Mouse (Mus musculus) kidney, embryonic 15.5 days (tissue): Measurements from ENCODE around the gene A930009A15Rik. TPM values are rescaled to one million over a fixed set of nuclear protein-coding genes. Genes with fewer than 3 reads are reported as not detected.

Source experiments
- ATAC-seq: fragments of 200-750 bp; cut with Nextera tagmentation; replicated peaks from 2 replicates; pipeline ENCODE4 v1.8.0; 2017; ENCODE audit warnings: moderate TSS enrichment; ENCODE audit not compliant: low FRiP score
- H3K27ac ChIP-seq: fragments of 300-500 bp; sonication (generic); 2 replicates; pipeline ENCODE4 v1.5.1; 2015; ENCODE audit warnings: mild to moderate bottlenecking, inconsistent platforms
- H3K27me3 ChIP-seq: fragments of 300-500 bp; sonication (generic); 2 replicates; pipeline ENCODE4 v1.6.1; 2015; ENCODE audit warnings: inconsistent platforms
- H3K36me3 ChIP-seq: fragments of 300-500 bp; sonication (generic); 2 replicates; pipeline ENCODE4 v1.6.1; 2015; ENCODE audit warnings: inconsistent platforms
- H3K4me1 ChIP-seq: fragments of 300-500 bp; sonication (generic); 2 replicates; pipeline ENCODE4 v1.6.1; 2015; ENCODE audit warnings: inconsistent platforms
- H3K4me2 ChIP-seq: fragments of 300-500 bp; sonication (generic); 2 replicates; pipeline ENCODE4 v1.6.1; 2015; ENCODE audit warnings: moderate library complexity, mild to moderate bottlenecking, inconsistent platforms
- H3K4me3 ChIP-seq: fragments of 300-500 bp; sonication (generic); replicated peaks from 2 replicates; pipeline ENCODE4 v1.5.1; 2015; ENCODE audit warnings: mild to moderate bottlenecking, inconsistent platforms
- H3K9ac ChIP-seq: fragments of 300-500 bp; sonication (generic); 2 replicates; pipeline ENCODE4 v1.6.1; 2015; ENCODE audit warnings: mild to moderate bottlenecking, inconsistent platforms
- H3K9me3 ChIP-seq: fragments of 300-500 bp; sonication (generic); replicated peaks from 2 replicates; pipeline ENCODE4 v1.6.1; 2016; ENCODE audit warnings: inconsistent platforms
- WGBS: fragments of 180-500 bp; shearing (Covaris S2); methylation state at CpG from one replicate; pipeline ENCODE4 v1.1.7; 2015; ENCODE audit warnings: mixed read lengths; 5-methylcytosine and 5-hydroxymethylcytosine counted together
- polyA plus RNA-seq: library from polyadenylated mRNA; unstranded; fragments of >200 nt; fragmentation: Nextera tagmentation; extraction: Ambion mirVana; gene quantifications from 2 replicates; pipeline ENCODE4 v1.2.1, GENCODE M21; 2015

A930009A15Rik gene
- polyA plus RNA-seq, 1 experiment from 2014 or later = 0.21 TPM

DNA sequence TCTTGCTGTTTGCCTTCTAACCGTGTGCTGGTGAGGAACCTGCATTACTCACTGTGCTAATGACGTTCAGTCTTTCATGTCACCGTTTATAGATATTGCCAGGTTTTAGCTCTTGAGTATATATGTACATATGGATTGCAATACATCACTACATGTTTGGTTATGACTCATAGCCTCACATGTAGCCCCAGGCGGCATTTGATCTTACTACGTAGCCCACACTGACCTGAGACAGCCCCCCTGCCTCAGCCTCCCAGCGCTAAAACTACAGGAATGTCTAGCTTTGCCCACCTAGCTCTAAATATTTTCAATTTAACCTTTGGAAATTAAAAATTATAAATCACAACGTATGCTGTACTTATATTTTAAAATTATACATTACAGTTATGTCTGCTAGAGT lies 53.7 kb downstream of the A930009A15Rik start:
- WGBS = 85% methylated on average over 7 of the region's 7 CpGs
- no peak overlapping the region for H3K4me2 ChIP-seq
- H3K27ac ChIP-seq = no peak overlapping the region
- no peak for ATAC-seq
- no peaks in the 10 kb centered on the region for H3K36me3 ChIP-seq
- no peaks in the 10 kb centered on the region for H3K9me3 ChIP-seq
- no peak overlapping the region for H3K9ac ChIP-seq
- H3K4me3 ChIP-seq = no peak overlapping the region
- peaks cover 1% of the 10 kb centered on the region; the same call in 1 of the 2 replicates for H3K4me1 ChIP-seq
- H3K27me3 ChIP-seq = 0 out of 2 replicates have a peak, but pooled peaks cover 3% of the 10 kb centered on the region

DNA sequence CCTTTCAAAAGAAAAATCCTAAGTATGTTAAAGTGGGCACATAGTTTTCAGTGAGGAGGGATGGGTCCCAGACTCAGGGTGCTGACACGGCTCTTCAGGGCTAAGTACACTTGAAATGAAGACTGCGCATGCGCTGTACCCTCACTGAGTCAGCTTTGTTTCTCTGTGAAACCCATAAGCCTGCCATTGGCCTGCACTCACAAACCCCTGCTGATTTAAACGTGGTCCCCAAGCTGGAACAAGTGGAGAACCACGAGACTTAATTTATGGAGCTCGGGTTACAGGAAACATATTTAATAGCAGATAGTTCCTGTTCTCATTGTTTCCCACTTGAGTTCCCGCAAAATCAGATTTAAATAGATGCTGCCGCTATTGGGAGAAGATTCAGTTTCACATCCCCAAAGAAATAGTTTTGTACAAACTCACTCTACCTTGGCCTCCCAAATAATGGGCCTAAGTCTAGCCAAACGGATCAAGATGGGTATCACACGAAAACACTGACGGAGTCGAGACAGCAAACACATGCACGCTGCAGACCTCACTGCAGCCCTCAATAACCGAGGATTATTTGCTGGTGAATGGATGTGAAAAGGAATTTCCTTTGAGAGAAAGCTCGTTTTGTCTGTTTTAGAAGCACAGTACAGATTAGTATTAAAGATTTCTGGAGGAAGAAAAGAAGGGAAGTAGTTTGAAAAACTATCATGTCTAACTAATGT lies 54.3 kb downstream of the A930009A15Rik start:
- Histone ChIP-seq H3K27me3 (0 out of 2 replicates have a peak, but pooled peaks cover 2% of the 10 kb centered on the region), H3K27ac (0 out of 2 replicates have a peak overlapping the region, but pooled peaks have one; percentile 45), H3K36me3 (no peaks in the 10 kb centered on the region), H3K9ac (no peak overlapping the region), H3K4me1 (no peaks in the 10 kb centered on the region), H3K9me3 (no peaks in the 10 kb centered on the region), H3K4me2 (0 out of 2 replicates have a peak overlapping the region, but pooled peaks have one; percentile 14), H3K4me3 (no peak overlapping the region)
- 46% methylated on average over 15 of the region's 15 CpGs for WGBS
- ATAC-seq = no peak

DNA sequence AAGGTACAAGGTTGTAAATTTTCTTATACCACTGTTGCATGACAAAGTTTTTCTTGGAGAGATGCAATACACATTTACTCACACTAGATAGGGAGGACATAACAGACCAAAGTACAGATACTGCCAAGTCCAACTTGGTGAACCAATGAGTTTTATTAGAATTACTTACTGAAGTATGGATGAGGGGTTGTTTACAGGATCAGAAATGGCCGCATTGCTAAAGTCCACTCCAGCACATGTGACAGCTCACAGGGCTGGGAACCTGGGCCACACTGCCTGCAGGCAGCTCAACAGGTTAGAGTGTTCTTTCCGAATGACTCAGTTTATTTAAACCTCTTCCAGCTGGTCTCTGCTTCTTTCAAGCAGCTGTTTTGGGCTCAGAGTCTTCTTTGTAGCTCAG lies 55.2 kb downstream of the A930009A15Rik start:
- Histone ChIP-seq H3K9ac (no peak overlapping the region), H3K27me3 (no peaks in the 10 kb centered on the region), H3K4me2 (no peak overlapping the region), H3K4me3 (no peak overlapping the region), H3K27ac (no peak overlapping the region), H3K9me3 (no peaks in the 10 kb centered on the region), H3K4me1 (no peaks in the 10 kb centered on the region), H3K36me3 (no peaks in the 10 kb centered on the region)
- WGBS = 79% methylated on average over 2 of the region's 2 CpGs
- ATAC-seq = no peak

DNA sequence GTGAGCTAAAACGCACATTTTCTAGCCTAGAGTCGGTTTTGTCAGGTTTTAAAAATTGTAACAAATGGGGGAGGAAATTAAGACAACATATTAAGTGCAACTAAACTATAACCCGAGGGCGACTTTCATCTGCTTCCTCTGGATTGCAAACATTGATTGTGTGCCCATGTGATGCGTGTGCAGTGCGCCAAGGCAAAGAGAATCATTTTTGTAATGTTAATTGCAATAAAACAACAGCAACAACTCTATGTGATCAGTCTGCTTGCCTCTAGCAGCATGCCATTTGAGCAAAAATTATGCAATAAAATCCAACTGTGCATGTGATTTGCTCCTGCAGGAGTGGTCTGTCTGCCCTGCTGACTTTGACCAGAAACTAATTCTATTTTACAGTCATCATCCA lies 56.9 kb downstream of the A930009A15Rik start:
- H3K4me2 ChIP-seq = no peak overlapping the region

More for the DNA sequence above, 56.9 kb downstream of the A930009A15Rik start:
- Histone ChIP-seq H3K9ac (no peak overlapping the region), H3K36me3 (no peaks in the 10 kb centered on the region), H3K27ac (no peak overlapping the region), H3K27me3 (no peaks in the 10 kb centered on the region), H3K9me3 (no peaks in the 10 kb centered on the region), H3K4me1 (no peaks in the 10 kb centered on the region), H3K4me3 (no peak overlapping the region)
- 79% methylated on average over 6 of the region's 6 CpGs for WGBS
- ATAC-seq = no peak

Other genes with a start within 250 kb of the A930009A15Rik start
- 32.1 and 34.2 TPM in 2 replicates for gene Tmem19, start 207.5 kb upstream of the A930009A15Rik start, polyA plus RNA-seq
- 19.8 and 24.0 TPM in 2 replicates for gene Thap2, start 185.5 kb upstream of the A930009A15Rik start, polyA plus RNA-seq
- gene Zfc3h1, start 185.0 kb upstream of the A930009A15Rik start, polyA plus RNA-seq = 19.9 and 21.5 TPM in 2 replicates
- gene Lgr5, start 17.8 kb downstream of the A930009A15Rik start, polyA plus RNA-seq = 6.9 and 7.8 TPM in 2 replicates
- gene Tspan8, start 246.8 kb downstream of the A930009A15Rik start, polyA plus RNA-seq = 27.7 and 32.8 TPM in 2 replicates